ENCODE assay signal across 8 mouse cellular contexts in the genomic region with DNA sequence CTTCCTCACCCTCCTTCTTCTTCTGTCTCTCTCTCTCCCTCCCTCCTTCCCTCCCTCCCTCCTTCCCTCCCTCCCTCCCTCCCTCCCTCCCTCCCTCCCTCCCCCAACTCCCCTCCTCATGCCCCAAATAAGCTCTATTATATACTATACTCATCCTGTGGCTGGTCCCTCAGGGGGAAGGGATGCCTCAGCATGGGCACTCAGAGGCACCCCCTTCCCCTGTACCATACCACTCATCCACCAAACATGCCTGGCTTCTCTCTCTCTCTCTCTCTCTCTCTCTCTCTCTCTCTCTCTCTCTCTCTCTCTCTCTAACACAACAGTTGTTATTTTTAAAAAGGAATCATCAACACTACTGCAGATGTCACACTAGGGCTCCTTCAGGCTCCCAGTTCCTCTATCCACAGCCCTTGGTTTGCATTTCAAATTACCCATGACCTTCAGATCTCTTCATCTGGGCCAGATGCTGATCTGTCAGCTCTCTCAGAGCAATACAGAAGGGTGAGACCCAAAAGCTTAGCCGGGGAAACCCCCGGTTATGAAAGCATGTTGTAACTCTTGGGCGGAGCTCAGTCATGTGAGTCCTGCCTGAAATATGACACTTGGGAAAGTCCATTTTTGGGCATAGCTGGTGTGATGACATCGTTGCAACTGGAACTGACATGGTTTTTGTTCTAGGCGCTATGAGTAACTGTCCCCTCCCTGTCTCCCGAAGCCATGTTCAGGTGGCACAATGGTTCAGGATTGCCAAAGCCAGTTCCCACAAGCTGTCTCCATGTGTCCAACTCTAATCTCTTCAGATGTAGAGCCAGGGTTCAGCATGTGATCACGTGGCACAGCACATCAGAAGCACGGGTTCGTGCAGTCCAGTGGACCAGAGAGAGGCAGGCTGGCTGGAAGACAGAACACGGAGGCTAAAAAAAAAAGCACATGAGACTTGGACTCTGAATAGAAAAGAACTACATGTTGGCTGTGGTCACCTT. TPM values are rescaled to one million over a fixed set of nuclear protein-coding genes. Genes with fewer than 3 reads are reported as not detected.
DNase-seq lines count a peak whose midpoint lies in the region; ATAC-seq and TF ChIP-seq lines count a peak whose summit lies in the region.

No protein-coding gene starts in this region.

- intact Hi-C loops in gastrocnemius, postnatal 14 days (cut with DNase I; ENCODE audit: low total_unique reads) = no loop called here

- no peak overlapping the region for H3K4me2 ChIP-seq in liver, embryonic 14.5 days (ENCODE audit: low read depth)

- H3K4me3 ChIP-seq in liver, embryonic 14.5 days (ENCODE audit: insufficient read depth in 1 of 2, low read depth in 2 of 2, low read length in 2 of 2) = no peak overlapping the region

- TF ChIP-seq EP300 in liver, embryonic 14.5 days (IDR thresholded peaks at IDR 0.05; ENCODE audit: low read depth) = no peak

- H3K27ac ChIP-seq in liver, embryonic 14.5 days = no peak overlapping the region

- peaks cover 0 to 6% of the 10 kb centered on the region in 2 experiments; a peak in 2 of 4 replicates for H3K4me1 ChIP-seq in liver, embryonic 14.5 days (replicated peaks; ENCODE audit: control insufficient read depth in 2 of 2, insufficient read depth in 2 of 2, low read length in 1 of 2)

- H3K27me3 ChIP-seq in liver, embryonic 14.5 days (ENCODE audit: control insufficient read depth, insufficient read depth, low read length) = no peaks in the 10 kb centered on the region

- H3K9me3 ChIP-seq in liver, embryonic 14.5 days (ENCODE audit: control insufficient read depth, low read length) = no peaks in the 10 kb centered on the region

- TF ChIP-seq CTCF in liver, embryonic 14.5 days (IDR thresholded peaks at IDR 0.05; ENCODE audit: low read depth) = no peak

- DNase-seq in embryo, embryonic 10 days (ENCODE audit: low spot score) = peak; percentile 18
- no peak for DNase-seq in embryo, embryonic 9.5 days (ENCODE audit: extremely low spot score)
- DNase-seq in MEL-GATA-1-ER (ENCODE audit: extremely low read depth, low read depth) = peak; percentile 47
- peak; percentile 57 for DNase-seq in gastrocnemius, postnatal 14 days
- DNase-seq in liver, embryonic 14.5 days (ENCODE audit: low read depth in 3 of 3, low spot score in 3 of 3) = peak; percentile 45 to 67 (median 52)
- DNase-seq in retina, postnatal 1 day = peak; percentile 45
- DNase-seq in frontal cortex, postnatal 36 days (ENCODE audit: low spot score in 2 of 2) = no peak
- DNase-seq in cerebellum, adult 9-11 months = no peak

- ATAC-seq in liver, embryonic 14.5 days (ENCODE audit: insufficient read depth) = peak; percentile 18; the same call in 1 of the 2 replicates

- H3K9ac ChIP-seq in liver, embryonic 14.5 days (replicated peaks) = no peak overlapping the region

- no peaks in the 10 kb centered on the region for H3K36me3 ChIP-seq in liver, embryonic 14.5 days (replicated peaks; ENCODE audit: control insufficient read depth, insufficient read depth, low read depth)

- WGBS in liver, embryonic 14.5 days (ENCODE audit: insufficient replicate concordance) = 47% methylated on average over 10 of the region's 10 CpGs

RNA-seq across cellular contexts. Expression of gene Ets2, which starts 26.9 kb away (rescaled TPM):
- 10 to 100 TPM; 46.1 to 52.9 TPM for total RNA-seq in gastrocnemius, postnatal 14 days (2021)
- polyA plus RNA-seq in liver, embryonic 14.5 days (2012; rRNA removed) = 7.5 TPM in 2 replicates
- polyA plus RNA-seq in liver, embryonic 14.5 days (2014; fragmentation: Nextera tagmentation; extraction: Ambion mirVana) = 7.0 and 7.4 TPM in 2 replicates

Comparison
In these comparisons a context has a peak if more than half of its experiments do, and no peak if none do; other contexts are left out.
1. DNase-seq: peak in embryo, embryonic 10 days (single experiment), MEL-GATA-1-ER (single experiment), gastrocnemius, postnatal 14 days (single experiment), liver, embryonic 14.5 days (3 of 3) and retina, postnatal 1 day (single experiment); none in embryo, embryonic 9.5 days (single experiment), frontal cortex, postnatal 36 days (0 of 2) and cerebellum, adult 9-11 months (single experiment).